Mouse (Mus musculus) kidney, postnatal 36 days (tissue): ENCODE data around the gene Clspn.
"Not testable (repeated sequence)": the region's sequence is repeated elsewhere in the genome, so short reads cannot be mapped to it uniquely, and the experiment has no call there.

ENCODE experiments used
- DNase-seq, 2 experiments: peaks; one replicate each; pipeline ENCODE4 v3.0.0; 2021 to 2022; ENCODE audit warnings: mixed read lengths in 2 of 2

The Clspn gene

GRCm38 (mm10) chr4:126556809-126557711, at the start of gene Clspn:
TSS of gene Clspn (plus strand) at chr4:126556935.
- peak; percentile 90 to 94 for DNase-seq

DNA sequence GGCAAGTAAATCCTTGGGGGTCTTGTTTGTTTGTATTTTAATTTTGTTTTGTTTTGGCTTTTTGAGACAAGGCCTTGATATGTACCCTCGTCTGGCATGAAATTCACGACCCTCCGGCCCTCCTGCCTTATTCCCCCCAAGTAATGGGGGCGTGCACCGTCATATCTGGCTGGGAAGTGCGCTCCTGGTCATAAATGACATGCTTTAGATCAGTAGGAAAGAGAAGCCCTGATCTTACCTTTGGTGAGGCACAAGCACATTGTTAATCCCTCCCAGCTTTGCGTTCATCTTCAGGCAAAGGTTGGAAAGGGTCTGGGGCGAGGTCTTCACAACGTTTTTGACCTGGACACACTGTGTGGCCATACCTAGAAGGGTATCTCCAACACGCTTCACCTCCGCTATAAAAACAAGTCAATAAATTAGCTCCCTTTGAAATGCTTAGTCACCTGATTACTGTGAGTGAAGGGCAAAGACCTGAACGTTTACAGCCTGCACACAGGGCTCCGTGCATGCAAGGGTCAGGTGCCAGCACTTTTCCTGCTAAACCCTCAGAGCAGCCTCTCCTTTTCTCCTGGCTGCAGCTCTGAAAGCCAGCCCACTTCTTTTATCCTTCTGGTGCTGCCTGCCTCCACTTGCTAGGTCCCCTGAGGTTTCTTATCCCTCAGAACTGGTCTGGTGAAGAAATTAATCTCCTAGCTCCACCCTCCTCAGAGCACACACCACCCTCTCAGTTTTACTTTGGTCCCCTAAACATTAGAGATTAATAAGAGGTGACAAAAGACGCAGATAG, 48.4 kb upstream of the Clspn start:
- DNase-seq = peak; percentile 7 to 8

- no peak for DNase-seq
These were observed 47.7 kb upstream of the Clspn start for GRCm38 (mm10) chr4:126509072-126509471.

GRCm38 (mm10) chr4:126511013-126511412, 45.7 kb upstream of the Clspn start:
- DNase-seq = no peak

DNA sequence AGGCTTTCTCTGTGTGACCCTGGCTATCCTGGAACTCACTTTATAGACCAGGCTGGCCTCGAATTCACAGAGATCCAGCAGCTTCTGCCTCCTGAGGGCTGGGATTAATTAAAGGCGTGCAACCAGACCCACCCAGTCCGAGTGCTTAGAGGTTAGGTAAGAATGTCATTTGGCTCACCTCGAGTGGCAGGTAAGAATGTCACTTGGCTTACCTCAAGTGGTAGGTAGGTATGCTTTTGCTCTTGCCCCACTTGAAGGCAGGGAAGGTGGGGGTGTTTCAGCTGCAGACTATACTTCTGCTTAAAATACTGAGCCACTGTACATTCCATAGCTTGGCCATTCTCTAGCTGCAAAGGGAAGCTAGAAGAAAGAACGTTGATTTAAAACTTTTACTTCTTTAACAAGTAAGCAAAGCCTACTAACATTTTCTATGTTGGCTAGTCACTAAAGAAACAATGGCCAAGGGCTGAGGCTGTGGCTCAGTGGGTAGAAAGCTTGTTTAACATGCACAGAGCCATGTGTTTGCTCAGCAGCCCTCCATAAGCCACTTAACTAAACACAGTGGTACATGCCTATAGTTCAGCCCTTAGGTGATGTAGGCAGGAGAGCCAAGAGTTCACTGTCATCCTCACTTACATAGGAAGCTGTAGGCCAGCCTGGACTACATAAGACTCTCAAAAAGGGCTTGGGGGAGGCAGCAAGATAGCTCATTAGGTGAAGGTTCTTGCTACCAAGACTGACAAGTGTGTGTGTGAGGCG, 44.2 kb upstream of the Clspn start:
- DNase-seq = no peak

- no peak for DNase-seq
These were observed 30.6 kb upstream of the Clspn start for GRCm38 (mm10) chr4:126526164-126526563.

GRCm38 (mm10) chr4:126526828-126527227, 29.9 kb upstream of the Clspn start:
- DNase-seq = no peak

DNA sequence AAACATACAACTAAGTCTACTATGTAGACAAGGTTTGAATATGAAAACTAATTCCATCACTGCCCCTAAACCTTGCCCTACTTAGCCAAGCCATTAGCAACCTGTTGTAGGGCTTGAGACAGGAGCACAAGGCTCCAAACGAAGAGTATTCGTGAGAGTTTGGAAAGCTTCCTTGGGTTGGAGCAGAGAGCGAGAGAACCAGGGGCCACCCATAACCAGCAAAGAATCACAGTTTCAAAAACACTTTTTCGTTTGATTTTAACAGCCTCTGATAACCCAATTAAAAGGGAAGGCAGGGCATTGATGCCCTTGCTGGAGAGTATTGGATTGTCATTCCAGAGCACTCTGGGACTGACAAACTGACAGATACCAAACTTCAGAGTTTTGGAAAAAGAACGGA, 24.4 kb upstream of the Clspn start:
- DNase-seq = no peak

GRCm38 (mm10) chr4:126532827-126533728, 23.7 kb upstream of the Clspn start, which contains the start of gene Ago4:
TSS of gene Ago4 (minus strand) at chr4:126533472.
- peak; percentile 37 to 78 for DNase-seq

DNA sequence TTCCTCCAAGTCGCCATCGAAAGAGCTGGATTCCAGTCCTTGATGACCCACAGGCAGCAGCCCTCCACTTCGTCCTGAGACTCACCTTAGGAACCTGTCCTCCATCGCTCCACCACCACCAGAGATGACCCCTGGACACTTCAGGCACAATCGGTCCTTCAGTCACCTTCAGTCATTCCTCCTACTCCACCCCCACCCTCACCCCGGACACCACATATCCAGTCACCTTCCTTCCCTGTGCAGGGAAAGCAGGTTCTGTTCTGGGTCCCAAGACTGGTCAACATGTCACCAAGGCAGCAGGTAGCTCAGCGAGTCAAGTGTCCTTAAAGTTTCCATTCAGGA, 23.0 kb upstream of the Clspn start:
- no peak for DNase-seq

DNA sequence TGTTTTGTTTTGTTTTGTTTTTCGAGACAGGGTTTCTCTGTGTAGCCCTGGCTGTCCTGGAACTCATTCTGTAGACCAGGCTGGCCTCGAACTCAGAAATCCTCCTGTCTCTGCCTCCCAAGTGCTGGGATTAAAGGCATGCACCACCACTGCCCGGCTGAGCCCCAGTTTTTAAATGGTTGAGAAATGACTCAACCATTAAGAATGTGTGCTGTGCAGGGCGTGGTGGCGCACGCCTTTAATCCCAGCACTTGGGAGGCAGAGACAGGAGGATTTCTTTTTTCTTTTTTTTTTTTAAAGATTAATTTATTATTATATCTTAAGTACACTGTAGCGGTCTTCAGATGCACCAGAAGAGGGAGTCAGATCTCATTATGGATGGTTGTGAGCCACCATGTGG, 21.1 kb upstream of the Clspn start:
- not testable (repeated sequence) for DNase-seq

- no peak for DNase-seq
These were observed 19.9 kb upstream of the Clspn start for GRCm38 (mm10) chr4:126536865-126537264.

GRCm38 (mm10) chr4:126540487-126541071, 16.2 kb upstream of the Clspn start:
- DNase-seq = no peak

DNA sequence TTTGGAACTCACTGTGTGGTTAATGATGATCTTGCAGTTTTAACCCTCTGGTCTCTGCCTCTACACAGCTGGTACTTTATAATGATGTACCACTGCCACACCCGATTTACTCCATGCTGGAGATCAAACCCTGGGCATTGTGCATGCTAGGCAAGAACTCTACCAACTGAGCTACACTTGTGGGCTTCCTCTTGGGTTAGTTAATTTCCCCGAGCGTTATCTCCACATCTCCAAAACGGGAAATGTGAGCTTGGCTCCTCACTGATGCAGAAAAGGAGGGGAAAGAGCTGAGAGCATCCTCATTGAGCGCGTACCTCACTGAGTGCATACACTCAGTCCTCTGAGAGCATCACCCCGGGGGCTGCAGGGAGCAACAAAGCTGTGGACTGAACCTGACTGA, 13.9 kb upstream of the Clspn start:
- DNase-seq = no peak

- no peak for DNase-seq
These were observed 11.7 kb upstream of the Clspn start for GRCm38 (mm10) chr4:126545016-126545415.

GRCm38 (mm10) chr4:126545703-126546102, 11.0 kb upstream of the Clspn start:
- DNase-seq = no peak

- DNase-seq = no peak
These were observed 10.6 kb upstream of the Clspn start for GRCm38 (mm10) chr4:126546183-126546582.

DNA sequence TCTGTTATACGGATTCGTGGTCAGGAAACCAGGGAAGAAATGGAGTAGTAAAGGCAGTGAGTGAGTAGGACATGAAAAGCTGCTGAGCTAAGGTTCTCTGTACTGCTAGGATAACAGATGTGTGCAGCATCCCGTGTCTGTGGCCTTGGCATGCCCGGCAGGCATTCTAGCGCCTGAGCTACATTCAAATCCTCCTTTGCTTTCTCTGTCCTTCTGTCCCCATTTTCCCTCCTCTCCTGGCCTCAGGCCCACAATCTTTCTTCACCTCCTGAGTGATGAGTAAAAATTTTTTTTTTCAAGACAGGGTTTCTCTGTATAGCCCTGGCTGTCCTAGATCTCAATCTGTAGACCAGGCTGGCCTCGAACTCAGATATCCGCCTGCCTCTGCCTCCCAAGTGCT, 4.6 kb upstream of the Clspn start:
- DNase-seq = no peak

- no peak for DNase-seq
These were observed 3.6 kb upstream of the Clspn start for GRCm38 (mm10) chr4:126553105-126553504.

DNA sequence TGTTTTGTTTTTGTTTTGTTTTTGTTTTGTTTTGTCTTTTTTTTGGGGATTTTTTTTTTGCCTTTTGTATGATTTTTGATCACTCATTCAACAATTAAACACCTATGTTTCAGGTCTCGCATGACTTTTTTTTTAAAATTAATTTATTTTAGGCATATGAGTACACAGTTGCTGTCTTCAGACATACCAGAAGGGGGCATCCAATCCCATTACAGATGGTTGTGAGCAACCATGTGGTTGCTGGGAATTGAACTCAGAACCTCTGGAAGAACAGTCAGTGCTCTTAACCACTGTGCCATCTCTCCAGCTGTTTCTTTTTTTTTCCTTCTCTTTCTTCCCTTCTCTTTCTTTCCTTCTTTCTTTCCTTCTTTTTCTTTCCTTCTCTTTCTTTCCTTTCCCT, 3.0 kb upstream of the Clspn start:
- DNase-seq = no peak

- peak in 1 of 2 experiments; percentile 14 for DNase-seq
These were observed 2.3 kb upstream of the Clspn start for GRCm38 (mm10) chr4:126554462-126554861.

DNA sequence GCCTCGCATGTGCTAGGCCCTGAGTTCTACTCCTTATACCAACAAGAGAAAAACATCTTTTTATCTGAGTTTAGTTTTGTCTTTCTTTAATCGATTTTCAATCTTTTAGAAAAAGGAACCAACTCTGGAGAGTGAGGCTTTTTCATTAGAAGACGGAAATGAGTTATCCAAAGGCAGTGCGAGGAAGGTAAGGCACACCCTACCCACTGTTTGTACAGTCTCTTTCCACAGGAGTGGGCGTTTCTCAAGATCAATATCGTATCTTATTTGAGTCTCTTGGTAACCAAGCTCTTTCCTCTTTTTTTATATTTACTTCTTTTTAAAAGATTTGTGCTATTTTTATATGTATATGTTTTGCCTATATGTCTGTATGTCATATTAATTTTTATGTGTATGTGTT, 7.1 kb downstream of the Clspn start:
- DNase-seq = no peak
